Mouse (Mus musculus): ENCODE data around the gene Slc30a2.
A peak's percentile ranks its signal among the peaks of the same experiment; 100 is the strongest.
"Not testable (repeated sequence)": the region's sequence is repeated elsewhere in the genome, so short reads cannot be mapped to it uniquely, and the experiment has no call there.

The Slc30a2 gene

GRCm38 (mm10) chr4:134324655-134325054 is 18.3 kb upstream of the Slc30a2 start:
- DNase-seq = no peak

- no peak for DNase-seq
These were observed 16.0 kb upstream of the Slc30a2 start for GRCm38 (mm10) chr4:134326859-134327530.

- DNase-seq = no peak
These were observed 14.8 kb upstream of the Slc30a2 start for GRCm38 (mm10) chr4:134328151-134328550.

GRCm38 (mm10) chr4:134328832-134329231 is 14.1 kb upstream of the Slc30a2 start:
- no peak for DNase-seq

DNA sequence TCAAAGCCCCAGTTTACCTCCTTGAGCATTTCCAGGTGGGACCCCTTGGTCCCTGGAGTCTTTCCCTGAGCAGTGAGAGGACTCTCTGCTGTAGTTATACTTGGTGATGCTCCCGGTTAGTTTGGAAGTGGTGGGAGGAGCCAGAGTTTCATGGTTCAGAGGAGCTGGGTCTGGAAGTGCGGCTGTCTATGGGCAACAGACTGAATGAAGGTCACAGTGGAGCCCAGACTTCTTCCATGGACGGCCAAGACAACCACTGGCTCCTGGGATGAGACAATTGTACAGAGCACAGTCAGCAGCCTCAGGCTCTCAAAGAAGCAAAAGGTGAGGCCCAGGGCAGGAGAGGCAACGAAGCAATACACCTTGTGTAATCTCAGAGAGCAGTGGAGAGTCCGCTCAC is 12.7 kb upstream of the Slc30a2 start:
- no peak for DNase-seq

- not testable (repeated sequence) for DNase-seq
These were observed 1.8 kb upstream of the Slc30a2 start for GRCm38 (mm10) chr4:134341231-134341630.

- no peak for DNase-seq
These were observed 685 bp upstream of the Slc30a2 start for GRCm38 (mm10) chr4:134342213-134342779.

- DNase-seq = no peak
These were observed 1.6 kb downstream of the Slc30a2 start for GRCm38 (mm10) chr4:134344620-134345019.

GRCm38 (mm10) chr4:134345802-134346201 is 2.8 kb downstream of the Slc30a2 start:
- no peak for DNase-seq

GRCm38 (mm10) chr4:134348078-134348477 is 5.1 kb downstream of the Slc30a2 start:
- DNase-seq = no peak

DNA sequence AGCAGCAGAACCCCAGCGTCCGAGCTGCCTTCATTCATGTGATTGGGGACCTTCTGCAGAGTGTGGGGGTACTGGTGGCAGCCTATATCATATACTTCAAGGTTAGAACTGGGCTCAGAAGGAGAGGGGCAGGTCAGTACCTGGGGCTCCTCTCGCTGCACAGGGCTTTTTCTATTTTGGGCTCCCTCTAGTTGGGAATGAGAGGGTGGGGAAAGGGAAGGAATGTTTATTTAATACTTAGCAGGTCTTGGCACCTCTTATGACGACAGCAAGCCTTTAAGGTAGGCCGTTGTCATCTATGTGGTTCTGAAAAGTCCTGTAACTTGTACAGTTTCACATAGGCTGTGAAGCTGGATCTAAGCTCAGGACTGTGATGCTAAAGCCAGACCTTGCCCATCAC is 5.6 kb downstream of the Slc30a2 start:
- DNase-seq = no peak

DNA sequence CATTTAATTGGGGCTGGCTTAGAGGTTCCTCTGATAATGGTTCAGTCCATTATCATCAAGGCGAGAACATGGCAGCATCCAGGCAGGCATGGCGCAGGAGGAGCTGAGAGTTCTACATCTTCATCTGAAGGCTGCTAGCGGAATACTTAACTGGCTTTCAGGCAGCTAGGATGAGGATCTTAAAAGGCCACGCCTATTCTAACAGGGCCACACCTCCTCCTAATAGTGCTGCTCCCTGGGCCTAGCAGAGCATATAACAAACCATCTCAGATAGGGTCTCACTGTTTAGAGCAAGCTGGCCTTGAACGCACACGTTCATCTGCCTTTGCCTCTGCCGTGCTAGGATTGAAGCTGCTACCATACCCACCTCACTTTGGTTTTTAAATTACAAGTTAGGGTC is 6.8 kb downstream of the Slc30a2 start:
- DNase-seq = no peak

DNA sequence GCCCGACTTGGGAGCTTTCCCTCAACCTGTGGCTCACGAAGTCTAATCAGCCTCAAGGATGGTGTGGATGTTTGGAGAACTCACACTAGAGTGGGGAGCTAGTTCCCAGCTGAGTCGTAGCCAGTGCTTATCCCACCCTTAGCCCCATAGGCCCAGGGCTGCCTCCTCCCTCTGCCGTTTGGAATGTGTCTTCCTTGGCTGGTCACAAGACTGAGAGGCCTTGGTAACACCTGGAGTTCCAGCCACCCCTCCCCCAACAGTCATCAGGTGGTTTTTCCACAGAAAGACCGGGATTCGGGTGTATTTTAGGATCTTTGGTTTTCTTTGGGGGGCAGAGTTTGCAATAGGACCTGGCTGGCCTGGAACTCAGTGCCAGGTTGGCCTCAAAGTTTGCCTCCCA is 7.7 kb downstream of the Slc30a2 start:
- no peak for DNase-seq

DNA sequence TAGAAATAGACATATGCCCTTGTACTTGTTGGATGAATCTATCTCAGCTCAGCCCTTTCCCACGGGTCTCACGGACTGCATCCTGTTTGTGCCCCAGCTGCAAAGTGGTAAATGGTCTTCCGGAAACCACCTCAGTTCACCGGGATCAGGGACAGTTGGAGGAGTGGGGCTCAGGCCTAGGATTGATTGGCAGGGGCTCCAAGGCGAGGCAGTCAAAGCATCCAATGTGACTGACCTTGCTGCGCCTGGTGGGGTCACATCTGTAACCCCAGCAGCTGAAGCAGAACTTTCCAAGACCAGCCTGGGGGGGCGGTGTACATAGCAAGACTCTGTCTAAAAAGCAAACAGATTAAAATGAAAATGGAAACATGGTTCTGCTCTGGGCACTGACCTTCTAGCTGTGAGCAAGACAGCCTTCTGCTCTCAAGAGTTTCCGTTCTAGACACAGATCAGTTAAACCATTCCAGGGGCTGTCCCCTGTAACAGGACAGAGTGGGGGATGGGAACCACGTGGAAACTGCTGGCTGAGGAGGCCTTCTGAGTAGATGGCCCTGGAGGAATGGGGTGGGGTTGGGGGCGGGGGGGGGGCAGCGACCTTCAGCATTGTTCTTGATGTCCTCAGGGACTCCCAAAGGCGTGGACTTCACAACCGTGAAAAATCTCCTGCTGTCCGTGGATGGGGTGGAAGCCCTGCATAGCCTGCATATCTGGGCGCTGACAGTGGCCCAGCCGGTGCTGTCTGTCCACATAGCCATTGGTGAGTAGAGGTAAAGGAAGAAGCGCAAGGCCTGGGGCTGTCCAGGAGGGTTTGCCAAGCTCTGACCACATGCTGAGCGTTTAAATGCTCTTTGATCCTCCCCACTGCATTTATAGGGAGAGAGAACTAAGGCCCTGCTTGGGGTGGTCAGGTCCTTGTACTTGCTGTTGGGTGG is 8.6 kb downstream of the Slc30a2 start:
- DNase-seq = no peak

DNA sequence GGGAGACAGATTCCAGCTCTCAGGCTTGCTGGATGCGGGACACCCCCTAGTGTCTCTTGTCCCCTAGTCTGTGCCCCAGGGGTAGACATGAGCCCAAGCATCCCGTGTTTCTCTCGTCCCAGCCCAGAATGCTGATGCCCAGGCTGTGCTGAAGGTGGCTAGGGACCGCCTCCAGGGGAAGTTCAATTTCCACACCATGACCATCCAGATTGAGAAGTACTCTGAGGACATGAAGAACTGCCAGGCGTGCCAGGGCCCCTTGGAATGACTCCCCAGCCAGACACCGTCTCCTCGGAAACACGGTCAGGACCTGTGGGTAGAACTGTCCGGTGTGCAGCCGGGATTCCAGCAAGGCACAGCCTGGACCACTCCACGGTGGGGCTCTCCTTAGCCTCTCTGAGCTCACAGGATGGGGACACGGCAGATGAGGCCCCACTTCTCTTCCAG is 9.3 kb downstream of the Slc30a2 start:
- no peak for DNase-seq

DNA sequence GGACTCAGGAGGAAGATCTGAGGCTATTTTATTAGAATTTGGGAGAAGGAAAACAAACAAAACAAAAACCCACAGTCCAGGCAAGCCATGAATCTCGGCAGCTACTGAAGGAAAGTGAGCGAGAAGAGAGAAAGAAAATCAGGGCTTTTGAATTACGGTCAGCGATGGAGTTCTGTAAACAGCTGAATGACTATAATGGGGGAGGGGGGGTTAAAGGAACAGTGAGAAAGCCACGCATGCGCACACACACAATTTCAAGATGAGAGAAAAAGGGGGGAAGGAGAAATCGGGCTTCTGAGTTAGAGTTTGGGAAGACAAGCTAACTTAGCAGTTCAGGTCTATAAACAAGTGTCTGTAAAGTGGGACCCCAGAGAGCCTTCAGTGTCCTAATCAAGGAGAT is 9.9 kb downstream of the Slc30a2 start:
- no peak for DNase-seq

GRCm38 (mm10) chr4:134353527-134354409 is 10.8 kb downstream of the Slc30a2 start:
- DNase-seq = no peak

- no peak for DNase-seq
These were observed 13.0 kb downstream of the Slc30a2 start for GRCm38 (mm10) chr4:134355841-134356452.

GRCm38 (mm10) chr4:134356591-134357460 is 13.8 kb downstream of the Slc30a2 start:
- DNase-seq = peak; percentile 28 to 74

GRCm38 (mm10) chr4:134357461-134357771 is 14.4 kb downstream of the Slc30a2 start:
- no peak for DNase-seq

DNA sequence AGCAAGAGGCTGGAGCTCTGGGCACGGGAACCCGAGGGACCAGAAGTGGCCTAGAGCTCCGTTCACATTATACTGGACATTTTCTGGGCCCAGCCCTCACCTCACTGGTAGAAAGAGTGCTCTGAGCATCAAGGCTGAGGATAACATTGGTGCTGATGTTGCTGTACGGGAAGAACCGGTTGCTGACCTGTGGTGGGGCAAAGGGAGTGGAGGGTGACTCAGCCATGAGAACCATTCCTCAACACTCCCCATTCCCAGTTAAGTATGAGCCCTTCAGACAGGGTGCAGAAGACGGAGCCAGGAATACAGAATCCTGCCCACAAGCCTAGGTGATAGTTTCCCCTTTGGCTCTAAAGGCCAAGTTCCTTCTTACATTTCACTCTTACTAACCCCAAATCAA is 16.7 kb downstream of the Slc30a2 start:
- no peak for DNase-seq

Data from spleen, adult 18-20 months (tissue).